In the genomic region with DNA sequence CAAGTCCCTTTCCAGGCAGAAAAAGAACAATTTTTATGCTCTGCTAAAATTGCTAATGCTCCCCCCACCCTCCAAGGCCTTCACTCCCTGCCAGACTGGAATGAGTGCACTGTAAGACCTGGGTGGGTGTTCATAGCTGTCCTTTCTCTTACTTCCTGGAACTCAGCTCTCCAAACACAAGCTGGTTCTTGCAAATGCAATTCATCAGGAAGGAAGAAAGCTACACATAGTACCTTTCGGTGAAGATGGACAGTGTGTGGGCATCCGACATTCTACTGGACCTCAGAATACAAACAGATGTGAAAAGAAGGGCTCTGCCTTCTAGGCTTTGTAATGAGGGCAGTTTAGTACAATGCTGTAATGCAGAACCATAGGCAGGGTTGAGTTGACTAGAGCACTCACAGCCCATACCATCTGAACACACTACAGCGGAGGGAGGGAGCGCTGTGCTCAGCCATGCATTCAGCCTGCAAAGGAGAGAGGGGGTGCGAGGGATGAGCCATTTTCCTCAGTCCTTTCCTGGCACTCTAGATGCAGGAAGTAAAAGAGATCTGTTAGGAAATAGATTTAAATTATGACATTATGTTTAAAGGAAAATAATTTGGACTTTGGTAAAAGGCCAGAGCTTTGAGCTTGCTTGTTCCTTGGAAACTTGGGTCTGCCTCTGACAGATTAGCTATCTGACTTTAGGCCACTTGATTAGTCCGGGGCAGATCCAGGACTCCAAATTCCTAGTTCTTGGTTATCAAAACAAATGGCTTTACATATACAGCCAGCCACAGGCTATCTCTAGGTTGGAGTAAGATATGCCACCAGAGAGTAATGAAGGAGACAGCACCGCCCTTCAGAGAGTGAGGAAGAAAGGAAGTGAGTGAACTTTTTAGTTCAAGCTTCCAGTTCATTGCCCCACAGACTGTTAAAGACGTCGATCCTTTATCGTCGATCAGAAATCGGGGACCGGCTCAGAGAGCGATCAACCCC, we compare ENCODE assay signal across 11 mouse cellular contexts.
A peak's percentile ranks its signal among the peaks of the same experiment; 100 is the strongest.
DNase-seq lines count a peak whose midpoint lies in the region; ATAC-seq and TF ChIP-seq lines count a peak whose summit lies in the region.
"Had no signal": no experiment of that assay in that cellular context is flagged by ENCODE, and none has a peak within 500 bp of the region (broad histone marks: within the 10 kb centered on the region; RNA-seq: fewer than 3 reads in every experiment).

No protein-coding gene starts in this region.

- no peak for TF ChIP-seq POLR2A in bone marrow macrophage, adult 2 months (IDR thresholded peaks at IDR 0.05; ENCODE audit: borderline replicate concordance, low read depth, low read length)

- 59% methylated on average over 14 of the region's 14 CpGs for WGBS in heart, embryonic 12.5 days
- 72% methylated on average over 14 of the region's 14 CpGs for WGBS in heart, embryonic 10.5 days
- WGBS in lung, embryonic 14.5 days: 68% methylated on average over 14 of the region's 14 CpGs
- WGBS in macrophage (ENCODE audit: missing documents): 94% methylated on average over 14 of the region's 14 CpGs

- ATAC-seq in heart, embryonic 12.5 days (ENCODE audit: insufficient number of reproducible peaks, low FRiP score): 0 out of 2 replicates have a peak, but pooled peaks have one; percentile 45
- peak; percentile 54; the same call in 1 of the 2 replicates for ATAC-seq in lung, embryonic 14.5 days (ENCODE audit: insufficient read depth)

- no peaks in the 10 kb centered on the region for H3K9me3 ChIP-seq in heart, embryonic 12.5 days (replicated peaks)
- no peaks in the 10 kb centered on the region for H3K9me3 ChIP-seq in heart, embryonic 10.5 days
- no peaks in the 10 kb centered on the region for H3K9me3 ChIP-seq in lung, embryonic 14.5 days (ENCODE audit: low read depth, low read length)
- H3K9me3 ChIP-seq: embryonic facial prominence, embryonic 12.5 days; forebrain, embryonic 13.5 days; G1E had no signal

- no peak for TF ChIP-seq CTCF in lung, embryonic 14.5 days (IDR thresholded peaks at IDR 0.05; ENCODE audit: low read depth)
- no peak for TF ChIP-seq CTCF in bone marrow macrophage, adult 2 months (IDR thresholded peaks at IDR 0.05; ENCODE audit: low read depth, low read length)

- no peak overlapping the region for H3K9ac ChIP-seq in heart, embryonic 12.5 days
- no peak overlapping the region for H3K9ac ChIP-seq in lung, embryonic 14.5 days
- H3K9ac ChIP-seq: embryonic facial prominence, embryonic 12.5 days; forebrain, embryonic 13.5 days had no signal

- no peak overlapping the region for H3K4me3 ChIP-seq in heart, embryonic 12.5 days
- H3K4me3 ChIP-seq in heart, embryonic 10.5 days: no peak overlapping the region
- H3K4me3 ChIP-seq in lung, embryonic 14.5 days (ENCODE audit: low read depth, low read length): no peak overlapping the region
- no peak overlapping the region for H3K4me3 ChIP-seq in bone marrow macrophage, adult 2 months (ENCODE audit: insufficient read depth, low read length)
- no peak overlapping the region for H3K4me3 ChIP-seq in macrophage (ENCODE audit: inconsistent target)
- H3K4me3 ChIP-seq: embryonic facial prominence, embryonic 12.5 days; forebrain, embryonic 13.5 days had no signal

- H3K4me2 ChIP-seq in heart, embryonic 12.5 days: no peak overlapping the region
- H3K4me2 ChIP-seq in lung, embryonic 14.5 days: no peak overlapping the region
- H3K4me2 ChIP-seq: embryonic facial prominence, embryonic 12.5 days; forebrain, embryonic 13.5 days had no signal

- H3K27ac ChIP-seq in heart, embryonic 12.5 days (ENCODE audit: poor library complexity, severe bottlenecking): peak overlapping the region; percentile 41; the same call in 1 of the 2 replicates
- H3K27ac ChIP-seq in heart, embryonic 10.5 days: no peak overlapping the region
- H3K27ac ChIP-seq in lung, embryonic 14.5 days (ENCODE audit: low read depth): 0 out of 2 replicates have a peak overlapping the region, but pooled peaks have one; percentile 1
- H3K27ac ChIP-seq in bone marrow macrophage, adult 2 months (ENCODE audit: insufficient read depth, low read depth, low read length): peak overlapping the region; percentile 45
- H3K27ac ChIP-seq in macrophage: 0 out of 2 replicates have a peak overlapping the region, but pooled peaks have one; percentile 12
- H3K27ac ChIP-seq: embryonic facial prominence, embryonic 12.5 days; forebrain, embryonic 13.5 days had no signal

- no peaks in the 10 kb centered on the region for H3K79me2 ChIP-seq in macrophage (ENCODE audit: inconsistent target)

- H3K27me3 ChIP-seq in heart, embryonic 12.5 days (replicated peaks): no peaks in the 10 kb centered on the region
- H3K27me3 ChIP-seq in heart, embryonic 10.5 days (ENCODE audit: insufficient read depth, poor library complexity, severe bottlenecking): no peaks in the 10 kb centered on the region
- H3K27me3 ChIP-seq in lung, embryonic 14.5 days (ENCODE audit: insufficient read depth, low read length): no peaks in the 10 kb centered on the region
- H3K27me3 ChIP-seq: embryonic facial prominence, embryonic 12.5 days; forebrain, embryonic 13.5 days had no signal

- no peaks in the 10 kb centered on the region for H3K36me3 ChIP-seq in heart, embryonic 12.5 days
- H3K36me3 ChIP-seq in heart, embryonic 10.5 days: no peaks in the 10 kb centered on the region
- H3K36me3 ChIP-seq in lung, embryonic 14.5 days (ENCODE audit: insufficient read depth): no peaks in the 10 kb centered on the region
- peaks cover 29% of the 10 kb centered on the region; the same call in 1 of the 2 replicates for H3K36me3 ChIP-seq in macrophage (ENCODE audit: inconsistent target)
- H3K36me3 ChIP-seq: embryonic facial prominence, embryonic 12.5 days; G1E had no signal

- no peak for DNase-seq in heart, embryonic 10.5 days (ENCODE audit: low spot score)
- DNase-seq in lung, embryonic 14.5 days: peak; percentile 32
- no peak for DNase-seq in lung, adult 18-20 months
- no peak for DNase-seq in urinary bladder, postnatal 36 days (ENCODE audit: low spot score in 2 of 2)
- DNase-seq in adrenal gland, adult 2 months: no peak

- H3K4me1 ChIP-seq in heart, embryonic 12.5 days (replicated peaks): no peaks in the 10 kb centered on the region; the same call in 1 of the 2 replicates
- H3K4me1 ChIP-seq in heart, embryonic 10.5 days: no peaks in the 10 kb centered on the region
- H3K4me1 ChIP-seq in lung, embryonic 14.5 days (ENCODE audit: insufficient read depth): no peaks in the 10 kb centered on the region
- peaks cover 13% of the 10 kb centered on the region for H3K4me1 ChIP-seq in bone marrow macrophage, adult 2 months (ENCODE audit: control insufficient read depth, insufficient read depth, low read length)
